Mouse (Mus musculus): ENCODE results near the gene Olfr631. TPM values are rescaled to one million over a fixed set of nuclear protein-coding genes. Genes with fewer than 3 reads are reported as not detected.
"Not testable (repeated sequence)": the region's sequence is repeated elsewhere in the genome, so short reads cannot be mapped to it uniquely, and the experiment has no call there.

Olfr631 gene
- total RNA-seq (2021), result not detected

GRCm38 (mm10) chr7:103928525-103928924 is at the start of gene Olfr631:
Gene Olfr631, plus strand, starts transcription at chr7:103928825.
- intact Hi-C loops (cut with DNase I), result no loop called here
- DNase-seq (ENCODE audit: low spot score), result no peak

- intact Hi-C loops (cut with DNase I), result no loop called here
- no peak for DNase-seq (ENCODE audit: low spot score)
These were observed 42.5 kb upstream of the Olfr631 start, which contains the start of gene Olfr66 for GRCm38 (mm10) chr7:103886152-103886551. Gene Olfr66, minus strand, starts transcription at chr7:103886252.

GRCm38 (mm10) chr7:103894385-103894784 is 34.2 kb upstream of the Olfr631 start, which contains the start of gene Olfr64:
Gene Olfr64, minus strand, starts transcription at chr7:103894485.
- no peak for DNase-seq (ENCODE audit: low spot score)
- intact Hi-C loops (cut with DNase I), result no loop called here

GRCm38 (mm10) chr7:103903187-103903586 is 25.4 kb upstream of the Olfr631 start, which contains the start of gene Olfr65:
Gene Olfr65, plus strand, starts transcription at chr7:103903487.
- DNase-seq (ENCODE audit: low spot score), result no peak
- intact Hi-C loops (cut with DNase I), result no loop called here

GRCm38 (mm10) chr7:103910047-103910446 is 18.6 kb upstream of the Olfr631 start:
- intact Hi-C loops (cut with DNase I), result no loop called here
- no peak for DNase-seq (ENCODE audit: low spot score)

- no peak for DNase-seq (ENCODE audit: low spot score)
- intact Hi-C loops (cut with DNase I), result loop anchor here (1.0 kb wide), 1 partner anchor 120 kb away; no protein-coding TSS in a partner anchor
These were observed 15.6 kb upstream of the Olfr631 start for GRCm38 (mm10) chr7:103912969-103913511.

- intact Hi-C loops (cut with DNase I), result no loop called here
- no peak for DNase-seq (ENCODE audit: low spot score)
These were observed 13.3 kb upstream of the Olfr631 start for GRCm38 (mm10) chr7:103915338-103915737.

GRCm38 (mm10) chr7:103934264-103934663 is 5.6 kb downstream of the Olfr631 start, which contains the start of gene Olfr632:
Gene Olfr632, plus strand, starts transcription at chr7:103934347.
- intact Hi-C loops (cut with DNase I), result no loop called here
- no peak for DNase-seq (ENCODE audit: low spot score)

- intact Hi-C loops (cut with DNase I), result loop anchor here (2.0 to 5.0 kb wide), 2 partner anchors 150 to 1435 kb away; no protein-coding TSS in a partner anchor
- DNase-seq (ENCODE audit: low spot score), result no peak
These were observed 14.1 kb downstream of the Olfr631 start for GRCm38 (mm10) chr7:103942730-103943129.

- intact Hi-C loops (cut with DNase I), result loop anchor here (5.0 kb wide), 1 partner anchor 1437 kb away; no protein-coding TSS in a partner anchor
- DNase-seq (ENCODE audit: low spot score), result no peak
These were observed 15.5 kb downstream of the Olfr631 start, which contains the start of gene Olfr633 for GRCm38 (mm10) chr7:103944137-103944536. Gene Olfr633, plus strand, starts transcription at chr7:103944437.

GRCm38 (mm10) chr7:103966873-103967272 is 38.2 kb downstream of the Olfr631 start:
- DNase-seq (ENCODE audit: low spot score); intact Hi-C loops (cut with DNase I): not testable (repeated sequence)

- intact Hi-C loops (cut with DNase I), result no loop called here
These were observed 42.2 kb downstream of the Olfr631 start, which contains the start of gene Olfr635 for GRCm38 (mm10) chr7:103970852-103971251. Gene Olfr635, plus strand, starts transcription at chr7:103971152.

GRCm38 (mm10) chr7:103971782-103972181 is 43.2 kb downstream of the Olfr631 start:
- DNase-seq (ENCODE audit: low spot score), result no peak
- intact Hi-C loops (cut with DNase I), result no loop called here

More at GRCm38 (mm10) chr7:103970852-103971251, 42.2 kb downstream of the Olfr631 start, which contains the start of gene Olfr635:
- no peak for DNase-seq (ENCODE audit: low spot score)

Other genes with a start within 250 kb of the Olfr631 start
- gene Olfr625-ps1, start 246.1 kb upstream of the Olfr631 start, total RNA-seq (2021), result not detected
- gene Olfr243, start 214.2 kb upstream of the Olfr631 start, total RNA-seq (2021), result not detected
- not detected for gene Olfr628, start 198.5 kb upstream of the Olfr631 start, total RNA-seq (2021)
- gene Olfr629, start 183.9 kb upstream of the Olfr631 start, total RNA-seq (2021), result not detected
- not detected for gene Olfr630, start 171.5 kb upstream of the Olfr631 start, total RNA-seq (2021)
- not detected for gene Olfr69, start 157.2 kb upstream of the Olfr631 start, total RNA-seq (2021)
- gene Olfr68, start 149.1 kb upstream of the Olfr631 start, total RNA-seq (2021), result not detected
- gene Olfr67, start 137.0 kb upstream of the Olfr631 start, total RNA-seq (2021), result not detected
- 1,000 to 10,000 TPM; 1,406 to 3,005 TPM for gene Hbb-bt, start 114.8 kb upstream of the Olfr631 start, total RNA-seq (2021)
- over 10,000 TPM in 1 of 2 experiments, 1,000 to 10,000 TPM in 1; 9,976 to 23,536 TPM for gene Hbb-bs, start 100.7 kb upstream of the Olfr631 start, total RNA-seq (2021)
- not detected for gene Hbb-bh2, start 88.3 kb upstream of the Olfr631 start, total RNA-seq (2021)
- gene Hbb-bh1, start 85.7 kb upstream of the Olfr631 start, total RNA-seq (2021), result not detected
- gene Hbb-y, start 75.6 kb upstream of the Olfr631 start, total RNA-seq (2021), result not detected
- gene Olfr66, start 42.6 kb upstream of the Olfr631 start, total RNA-seq (2021), result not detected
- not detected for gene Olfr64, start 34.3 kb upstream of the Olfr631 start, total RNA-seq (2021)
- not detected for gene Olfr65, start 25.3 kb upstream of the Olfr631 start, total RNA-seq (2021)
- not detected for gene Olfr632, start 5.5 kb downstream of the Olfr631 start, total RNA-seq (2021)
- gene Olfr633, start 15.6 kb downstream of the Olfr631 start, total RNA-seq (2021), result not detected
- gene Olfr635, start 42.3 kb downstream of the Olfr631 start, total RNA-seq (2021), result not detected
- not detected for gene Olfr638, start 69.9 kb downstream of the Olfr631 start, total RNA-seq (2021)
- gene Olfr639, start 88.5 kb downstream of the Olfr631 start, total RNA-seq (2021), result not detected
- not detected for gene Olfr640, start 96.7 kb downstream of the Olfr631 start, total RNA-seq (2021)
- not detected for gene Olfr641, start 106.6 kb downstream of the Olfr631 start, total RNA-seq (2021)
- not detected for gene Olfr642, start 123.8 kb downstream of the Olfr631 start, total RNA-seq (2021)
- not detected for gene 4930516K23Rik, start 132.6 kb downstream of the Olfr631 start, total RNA-seq (2021)
- gene Olfr644, start 143.0 kb downstream of the Olfr631 start, total RNA-seq (2021), result not detected
- not detected for gene Olfr645, start 156.6 kb downstream of the Olfr631 start, total RNA-seq (2021)
- not detected for gene Olfr646, start 176.0 kb downstream of the Olfr631 start, total RNA-seq (2021)
- gene Ubqln5, start 201.0 kb downstream of the Olfr631 start, total RNA-seq (2021), result not detected
- gene Olfr643, start 208.6 kb downstream of the Olfr631 start, total RNA-seq (2021), result not detected
- gene Ubqln3, start 214.5 kb downstream of the Olfr631 start, total RNA-seq (2021), result not detected
- not detected for gene Ubqlnl, start 221.7 kb downstream of the Olfr631 start, total RNA-seq (2021)
- gene Olfm5, start 236.0 kb downstream of the Olfr631 start, total RNA-seq (2021), result not detected